Mouse (Mus musculus): ENCODE results near the gene Ifnar2. TPM values are rescaled to one million over a fixed set of nuclear protein-coding genes. Genes with fewer than 3 reads are reported as not detected.
A peak's percentile ranks its signal among the peaks of the same experiment; 100 is the strongest.

The Ifnar2 gene
- 1 to 10 TPM; 2.6 to 5.1 (median 4.2) TPM for total RNA-seq (2022)

DNA sequence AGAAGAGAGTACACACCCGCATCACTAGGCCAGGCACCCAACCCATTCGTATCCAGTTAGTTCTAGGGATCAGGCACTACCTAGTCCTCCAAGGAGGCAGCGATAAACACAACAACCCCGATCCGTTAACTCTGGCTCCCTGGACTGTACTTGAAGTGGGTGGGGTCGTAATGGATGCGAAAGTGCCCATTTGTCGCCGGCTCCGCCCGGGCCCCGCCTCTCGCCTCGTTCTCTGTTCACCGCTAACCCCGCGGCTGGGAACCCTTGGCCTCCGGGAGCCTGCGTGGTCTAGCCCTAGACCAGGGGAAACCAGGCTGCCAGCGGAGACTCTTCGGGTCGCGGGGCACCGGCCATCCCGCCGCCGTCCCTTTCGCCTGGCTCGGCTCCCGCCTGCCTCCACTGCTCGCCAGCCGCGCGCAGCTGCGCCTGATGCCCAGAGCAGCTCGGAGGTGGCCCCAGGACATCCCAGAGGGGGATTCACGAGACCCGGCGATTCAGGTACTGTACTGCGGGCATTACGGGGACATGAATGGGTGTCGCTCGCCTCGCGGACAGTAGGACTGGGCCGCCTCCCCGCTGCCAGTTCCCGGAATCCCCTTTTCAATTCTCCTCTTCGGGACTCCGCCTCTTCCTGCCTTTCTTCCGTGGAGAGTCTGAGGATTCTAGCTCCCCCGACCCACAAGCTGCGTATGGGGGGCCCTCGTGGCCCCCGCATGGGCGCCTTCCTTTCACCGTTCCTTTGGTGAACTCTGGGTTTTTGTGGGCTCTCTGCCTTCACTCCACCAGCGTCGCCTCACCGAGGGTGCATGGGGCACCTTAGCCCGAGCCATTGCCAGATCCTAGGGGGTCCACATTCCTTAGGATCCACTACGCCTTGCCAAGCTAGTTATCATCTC, at the start of gene Ifnar2:
TSS of gene Ifnar2 (plus strand) at position 207 of the 896 bp plus-strand sequence.
- peak; percentile 59 to 69 for DNase-seq (ENCODE audit: low spot score in 2 of 2)

DNA sequence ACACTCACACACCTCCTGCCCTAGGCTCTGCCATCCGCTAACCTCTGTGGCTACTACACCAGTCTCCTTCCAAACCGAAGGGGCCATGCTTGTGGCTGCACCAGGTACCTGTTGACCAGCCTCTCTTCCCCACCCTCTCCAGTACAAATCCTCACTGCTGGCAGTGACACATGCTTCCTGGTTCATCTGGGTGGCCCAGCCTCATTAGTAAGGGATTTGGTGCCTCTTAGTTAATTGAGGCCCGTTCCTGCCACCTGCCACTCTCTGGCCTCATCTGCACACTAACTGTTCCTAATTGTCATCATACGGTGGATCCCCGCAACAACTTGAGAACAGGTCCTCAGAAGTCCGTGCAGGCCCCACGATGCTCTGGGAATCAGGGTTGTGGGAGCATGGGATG, 45.0 kb upstream of the Ifnar2 start:
- DNase-seq (ENCODE audit: low spot score in 2 of 2), result no peak

DNA sequence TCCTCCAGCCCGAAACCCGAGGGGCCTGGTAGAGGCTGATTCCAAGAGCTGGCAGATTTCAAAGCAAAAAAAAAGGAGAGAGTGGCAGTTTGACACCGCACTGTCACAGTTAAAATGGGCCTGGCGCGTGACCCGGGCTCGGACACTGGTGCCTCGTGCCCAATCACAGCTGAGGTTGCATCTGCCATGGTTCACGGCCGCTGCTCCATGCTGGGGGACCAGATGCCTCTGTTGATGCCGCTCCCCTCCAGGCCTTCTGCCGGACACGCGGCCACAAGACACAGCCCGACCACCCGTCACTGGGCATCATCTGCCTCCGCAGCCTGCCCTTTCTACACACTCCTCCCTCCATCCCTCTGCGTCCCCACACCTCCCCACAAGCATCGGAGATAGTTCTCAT, 43.7 kb upstream of the Ifnar2 start:
- DNase-seq (ENCODE audit: low spot score in 2 of 2), result no peak

DNA sequence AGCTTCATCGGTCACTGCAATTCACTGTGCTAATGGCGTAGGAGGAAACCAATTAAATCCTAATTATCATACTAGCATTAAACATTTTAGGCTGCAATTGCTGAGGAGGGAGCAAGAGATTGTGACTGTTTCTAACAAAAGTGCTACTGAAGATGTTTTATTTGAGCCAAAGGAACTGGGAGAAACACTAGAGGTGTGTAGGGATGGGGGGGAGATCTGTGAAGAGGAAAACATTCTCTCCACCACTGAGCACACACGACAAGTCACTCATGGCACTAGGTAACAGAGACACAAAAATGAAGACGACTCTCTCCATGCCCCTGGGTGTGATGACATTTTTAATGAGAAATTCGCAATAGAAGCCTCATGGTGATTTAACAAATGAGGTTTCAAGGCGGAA, 42.1 kb upstream of the Ifnar2 start:
- no peak for DNase-seq (ENCODE audit: low spot score in 2 of 2)

- no peak for DNase-seq (ENCODE audit: low spot score in 2 of 2)
Measured at GRCm38 (mm10) chr16:91331153-91331552, 41.4 kb upstream of the Ifnar2 start.

DNA sequence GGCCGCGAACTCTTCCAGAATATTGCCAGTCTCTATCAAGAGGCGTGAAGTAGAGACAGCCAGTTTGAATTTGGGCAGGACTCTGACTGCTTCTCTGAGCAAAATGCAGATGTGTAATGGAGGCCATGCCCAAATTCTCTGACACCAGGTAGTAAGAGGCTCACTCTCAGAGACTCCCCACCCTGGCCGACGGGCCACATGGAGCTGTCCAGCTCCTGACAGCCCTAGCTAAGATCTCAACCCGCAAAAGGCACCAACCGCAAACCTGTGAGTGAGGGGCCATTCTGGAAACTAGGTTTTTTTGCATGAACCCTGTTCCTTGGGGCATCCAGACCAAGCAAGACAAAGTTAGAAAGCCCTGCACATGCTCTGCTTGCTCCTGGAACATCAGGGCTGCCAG, 39.7 kb upstream of the Ifnar2 start:
- DNase-seq (ENCODE audit: low spot score in 2 of 2), result no peak

DNA sequence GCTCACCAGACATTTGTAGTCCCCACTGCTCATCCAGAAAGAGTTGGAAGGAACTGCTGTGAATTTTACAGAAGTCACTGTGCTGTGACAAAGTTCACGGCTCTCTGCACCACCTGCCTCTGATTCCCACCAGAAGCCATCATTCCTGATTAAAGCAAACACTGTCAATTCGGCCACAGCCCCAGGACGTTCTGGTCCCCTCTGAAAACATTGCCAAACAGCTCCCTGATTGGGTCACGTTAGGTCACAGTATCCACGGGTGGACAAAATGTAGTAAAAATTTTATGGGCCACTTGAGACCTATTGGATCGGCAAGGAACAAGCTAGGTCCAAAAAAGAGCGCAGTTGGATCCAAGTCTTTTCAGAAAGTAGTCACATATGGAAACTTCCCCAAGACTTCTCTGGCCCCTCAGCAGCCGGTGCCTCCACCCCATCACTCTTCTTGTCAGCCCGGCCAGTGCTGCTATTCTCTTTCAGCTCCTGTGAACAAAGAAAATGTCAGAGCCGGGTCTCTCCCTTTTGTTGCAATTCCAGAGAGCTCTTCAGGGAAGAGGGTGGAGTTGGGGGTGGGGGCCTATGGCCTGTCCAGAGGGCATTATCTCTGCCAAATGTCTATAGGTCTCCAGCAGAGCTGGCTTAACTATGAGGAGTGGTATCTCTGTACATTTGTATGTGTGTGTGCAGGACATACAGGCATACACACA, 38.2 kb upstream of the Ifnar2 start:
- DNase-seq (ENCODE audit: low spot score in 2 of 2), result no peak

DNA sequence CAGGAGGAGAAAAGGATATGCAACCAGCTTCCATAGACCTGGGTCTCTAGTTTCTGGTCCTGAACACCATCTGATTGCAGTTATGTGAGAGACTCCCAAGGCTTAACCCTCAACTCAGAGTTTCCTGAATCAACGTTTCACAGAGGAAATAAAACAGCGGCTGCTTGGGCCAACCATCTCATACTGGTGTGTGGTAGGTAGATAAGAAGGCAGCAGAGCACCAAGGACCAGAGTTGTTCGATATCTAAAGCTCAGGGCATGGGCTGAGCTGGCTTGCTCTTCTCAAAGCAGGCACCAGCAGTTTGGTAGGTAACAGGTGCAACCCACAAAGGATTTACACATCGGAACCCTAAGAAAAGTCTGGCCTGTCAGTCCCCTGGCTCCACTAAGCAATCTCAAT, 35.8 kb upstream of the Ifnar2 start:
- no peak for DNase-seq (ENCODE audit: low spot score in 2 of 2)

GRCm38 (mm10) chr16:91337480-91337879, 35.1 kb upstream of the Ifnar2 start:
- DNase-seq (ENCODE audit: low spot score in 2 of 2), result no peak

DNA sequence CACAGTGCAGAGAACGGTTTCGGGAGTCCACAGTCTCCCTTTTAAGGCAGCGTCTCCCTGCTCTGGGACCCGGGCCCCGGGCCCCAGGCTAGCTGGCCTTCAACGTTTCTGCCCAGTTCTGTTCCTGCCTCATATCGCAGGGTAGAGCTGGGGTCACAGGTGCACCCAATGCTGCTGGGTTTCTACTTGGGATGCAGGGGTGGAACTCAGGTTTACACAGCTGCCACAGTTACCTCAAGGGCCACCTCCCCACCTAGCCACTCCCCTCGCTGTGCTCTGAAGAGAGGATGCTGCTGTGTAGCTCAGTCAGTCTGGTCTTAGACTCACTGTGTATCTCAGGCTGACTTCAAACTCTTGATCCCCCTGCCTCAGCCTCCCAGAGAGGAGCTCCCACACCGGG, 26.1 kb upstream of the Ifnar2 start:
- no peak for DNase-seq (ENCODE audit: low spot score in 2 of 2)

- no peak for DNase-seq (ENCODE audit: low spot score in 2 of 2)
Measured at GRCm38 (mm10) chr16:91347491-91348263, 24.9 kb upstream of the Ifnar2 start.

GRCm38 (mm10) chr16:91348264-91348565, 24.4 kb upstream of the Ifnar2 start:
- DNase-seq (ENCODE audit: low spot score in 2 of 2), result no peak

- DNase-seq (ENCODE audit: low spot score in 2 of 2), result no peak
Measured at GRCm38 (mm10) chr16:91348588-91349330, 23.8 kb upstream of the Ifnar2 start.

GRCm38 (mm10) chr16:91352084-91352562, 20.5 kb upstream of the Ifnar2 start:
- DNase-seq (ENCODE audit: low spot score in 2 of 2), result peak; percentile 16 to 24

DNA sequence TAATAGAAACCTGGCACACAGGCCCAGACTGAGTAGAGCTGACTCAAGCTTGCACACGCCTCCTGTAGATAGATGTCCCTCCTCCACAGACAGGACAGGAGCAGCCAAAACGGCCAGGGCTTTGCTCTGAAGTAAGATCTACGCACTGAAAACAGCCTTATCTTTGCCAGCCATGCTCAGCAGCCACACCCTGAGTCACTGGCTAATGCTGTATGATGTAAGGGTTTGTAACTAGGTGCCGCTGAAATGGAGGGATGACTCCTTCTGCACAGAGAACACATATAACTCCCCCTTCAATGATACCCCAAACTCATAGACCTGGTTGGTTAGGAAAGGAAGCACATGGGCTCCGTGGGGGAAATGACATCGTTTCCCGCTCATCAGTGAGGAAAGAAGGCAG, 19.8 kb upstream of the Ifnar2 start:
- DNase-seq (ENCODE audit: low spot score in 2 of 2), result no peak

DNA sequence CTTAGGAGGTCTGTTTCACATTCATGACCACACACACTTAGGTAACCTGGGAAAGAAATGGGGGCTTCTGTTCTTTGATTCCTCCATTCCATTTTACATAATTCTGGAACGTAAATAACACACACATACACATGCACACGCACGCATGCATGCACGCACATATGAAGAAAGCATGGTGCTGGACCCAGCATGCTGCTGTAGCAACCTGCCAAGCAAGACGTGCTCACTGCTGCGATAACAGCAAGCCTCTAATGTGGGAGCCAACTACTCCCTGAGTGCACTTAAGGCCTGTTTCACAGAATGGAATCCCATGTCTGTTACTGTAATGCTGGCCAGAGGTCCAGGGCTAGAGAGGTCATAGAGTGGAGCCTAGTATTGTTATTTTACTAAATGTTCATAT, 19.4 kb upstream of the Ifnar2 start:
- DNase-seq (ENCODE audit: low spot score in 2 of 2), result no peak

DNA sequence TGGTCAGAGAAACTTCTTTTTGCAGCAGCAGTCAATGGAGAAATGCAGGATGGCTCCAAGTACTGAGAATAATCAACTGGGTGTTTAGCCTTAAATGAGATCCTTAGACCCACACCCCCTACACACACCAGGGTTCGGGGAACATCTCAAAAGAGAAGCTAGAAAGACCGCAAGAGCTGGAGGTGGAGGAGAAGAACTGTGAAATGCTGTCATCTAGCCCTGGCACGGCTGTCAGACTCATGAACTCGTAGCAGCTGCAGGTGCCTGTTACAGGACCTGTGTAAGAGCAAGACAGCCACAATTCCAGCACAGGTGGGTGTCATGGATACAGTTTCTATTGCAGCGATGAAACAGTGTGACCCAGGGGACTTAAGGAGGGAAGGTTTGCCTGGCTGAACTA, 18.9 kb upstream of the Ifnar2 start:
- DNase-seq (ENCODE audit: low spot score in 2 of 2), result no peak

GRCm38 (mm10) chr16:91354599-91354998, 18.0 kb upstream of the Ifnar2 start:
- DNase-seq (ENCODE audit: low spot score in 2 of 2), result no peak

- no peak for DNase-seq (ENCODE audit: low spot score in 2 of 2)
Measured at GRCm38 (mm10) chr16:91355160-91355559, 17.4 kb upstream of the Ifnar2 start.

DNA sequence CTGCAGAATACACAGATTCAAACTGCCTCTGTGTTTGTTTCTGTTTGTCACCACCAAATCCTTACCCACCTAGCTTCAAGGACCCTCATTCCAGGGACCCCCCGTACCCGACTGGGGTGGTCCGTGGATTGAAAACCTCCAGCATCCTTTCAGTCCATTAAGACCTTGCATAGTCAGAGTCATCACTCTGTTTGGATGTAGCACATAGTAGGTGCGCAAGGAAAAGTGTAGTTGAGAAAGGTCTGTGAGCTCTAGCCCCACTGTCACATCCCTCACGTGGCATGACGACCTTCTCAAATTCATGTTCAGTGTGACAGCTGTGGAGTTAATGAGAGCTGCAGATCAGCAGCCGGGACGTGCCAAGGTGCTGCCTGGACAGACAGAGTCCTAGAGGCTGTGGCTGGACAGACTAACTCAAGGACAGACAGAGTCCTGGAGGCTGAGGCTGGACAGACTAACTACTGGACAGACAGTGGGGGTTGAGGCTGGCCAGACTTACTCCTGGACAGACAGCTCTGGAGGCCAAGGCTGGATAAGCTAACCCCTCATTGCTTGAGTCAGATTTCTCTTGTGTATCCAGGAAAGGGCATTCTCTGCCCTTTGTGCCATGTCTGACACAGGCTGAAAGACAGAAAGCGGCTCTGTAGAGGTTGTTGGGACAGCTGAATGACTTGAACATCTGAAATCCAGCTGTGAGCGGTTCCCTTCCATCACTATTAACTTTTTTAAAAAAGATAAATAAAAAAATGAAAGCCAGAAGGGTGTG, 15.6 kb upstream of the Ifnar2 start:
- DNase-seq (ENCODE audit: low spot score in 2 of 2), result no peak

DNA sequence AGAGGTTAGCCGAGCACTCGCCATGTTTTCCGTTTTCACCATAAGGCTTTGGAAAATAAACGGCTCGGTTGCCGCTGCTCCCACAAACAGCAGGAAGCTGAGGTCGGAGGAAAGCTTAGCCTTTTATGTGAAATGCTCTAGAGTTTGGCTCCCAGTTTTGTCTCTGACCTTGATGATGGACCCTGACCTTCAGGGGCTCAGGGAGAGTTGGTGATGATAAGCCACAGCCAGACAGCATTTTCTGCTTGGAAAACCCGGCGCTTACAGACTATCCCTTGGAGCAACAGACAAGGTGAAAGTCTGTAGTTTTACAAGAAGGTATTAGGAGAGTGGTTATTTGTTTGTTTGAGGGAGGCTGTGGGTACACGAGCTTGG, 15.1 kb upstream of the Ifnar2 start:
- no peak for DNase-seq (ENCODE audit: low spot score in 2 of 2)
